Mouse (Mus musculus) retina, adult 2 months (tissue): Measurements from ENCODE around the gene Foxj1.

Source experiments
- DNase-seq: peaks from one replicate; pipeline ENCODE4 v3.0.0-alpha.2; 2012; ENCODE audit warnings: low read depth, low spot score

Gene Foxj1

DNA sequence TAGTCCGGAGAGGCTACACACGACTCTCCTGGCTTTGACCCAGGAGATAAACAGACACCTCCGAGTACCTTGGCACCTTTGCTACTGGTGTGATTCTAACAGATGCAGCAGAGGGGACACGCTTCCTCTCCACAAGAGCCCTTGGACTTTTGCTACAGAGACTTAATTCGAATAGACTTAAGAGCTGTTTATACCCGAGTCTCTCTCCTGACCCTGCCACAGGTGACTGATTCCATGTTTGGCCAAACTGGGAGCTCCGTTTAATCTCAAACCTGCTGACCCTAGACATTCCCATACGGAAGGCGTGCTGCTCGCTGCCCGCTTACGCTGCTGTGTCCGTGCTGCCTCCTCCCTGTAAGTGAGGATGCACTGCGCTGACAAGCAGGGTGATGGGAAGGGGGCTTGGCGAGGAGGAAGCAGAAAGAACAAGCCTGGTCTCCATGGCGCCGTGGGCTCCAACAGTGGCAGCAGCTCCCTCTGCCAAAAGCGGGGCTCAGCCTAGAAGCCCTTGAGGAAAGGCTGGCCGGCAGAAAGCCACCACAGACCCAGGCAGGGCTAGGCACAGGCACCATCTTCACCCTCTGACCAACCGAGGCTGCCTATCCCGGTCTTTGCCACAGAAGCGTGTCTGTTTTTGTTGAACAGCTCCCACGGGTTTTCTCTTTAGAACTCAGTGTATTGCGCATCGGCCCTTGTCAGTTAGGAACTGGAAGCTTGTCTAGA lies 7.0 kb upstream of the Foxj1 start:
- DNase-seq = no peak

- DNase-seq = no peak
Observed at GRCm38 (mm10) chr11:116337531-116337930, 2.3 kb upstream of the Foxj1 start.

- no peak for DNase-seq
Observed at GRCm38 (mm10) chr11:116337000-116337399, 1.8 kb upstream of the Foxj1 start.

- DNase-seq = no peak
Observed at GRCm38 (mm10) chr11:116336393-116336792, 1.2 kb upstream of the Foxj1 start.

- DNase-seq = no peak
Observed at GRCm38 (mm10) chr11:116334417-116334782, 799 bp downstream of the Foxj1 start.

DNA sequence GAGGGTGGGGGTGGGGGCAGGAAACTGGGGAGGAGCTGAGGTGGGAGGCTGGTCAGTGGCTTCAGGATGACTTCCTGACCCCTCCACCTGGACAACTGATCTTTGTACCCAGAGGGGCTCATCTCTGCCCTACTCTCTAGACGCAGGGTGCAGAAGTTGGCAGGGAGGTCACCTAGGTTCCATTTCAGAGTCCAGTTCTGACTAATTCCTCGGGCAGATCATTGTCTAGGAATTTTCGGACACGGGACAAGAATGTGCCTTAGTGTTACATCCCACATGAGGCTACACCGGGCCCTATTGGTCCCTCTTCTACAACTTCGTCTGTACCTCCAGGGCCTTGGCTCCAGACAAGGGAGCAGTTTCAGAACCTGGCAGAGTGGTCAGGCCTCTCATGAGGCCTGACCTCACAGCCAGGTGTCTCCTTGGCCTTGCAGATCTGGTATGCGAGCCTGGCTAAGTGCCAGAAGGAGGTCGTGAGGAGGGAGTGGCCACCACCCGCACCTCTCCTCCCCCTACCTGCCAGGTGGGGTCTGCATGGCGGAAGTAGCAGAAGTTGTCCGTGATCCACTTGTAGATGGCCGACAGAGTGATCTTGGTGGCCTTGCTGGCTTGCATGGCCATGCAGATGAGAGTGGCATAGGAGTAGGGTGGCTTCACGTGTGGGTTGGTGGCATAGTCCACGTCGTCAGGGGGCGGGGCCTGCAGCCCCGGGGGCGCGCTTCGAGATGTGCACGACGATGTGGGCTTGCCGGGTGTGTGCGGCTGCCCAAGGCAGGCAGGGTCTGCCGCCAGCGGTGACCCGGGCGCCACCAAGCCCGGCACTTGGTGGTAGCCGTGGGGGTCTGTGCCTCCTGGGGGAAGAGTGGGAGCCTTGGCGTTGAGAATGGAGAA lies 1.4 kb downstream of the Foxj1 start:
- DNase-seq = no peak

DNA sequence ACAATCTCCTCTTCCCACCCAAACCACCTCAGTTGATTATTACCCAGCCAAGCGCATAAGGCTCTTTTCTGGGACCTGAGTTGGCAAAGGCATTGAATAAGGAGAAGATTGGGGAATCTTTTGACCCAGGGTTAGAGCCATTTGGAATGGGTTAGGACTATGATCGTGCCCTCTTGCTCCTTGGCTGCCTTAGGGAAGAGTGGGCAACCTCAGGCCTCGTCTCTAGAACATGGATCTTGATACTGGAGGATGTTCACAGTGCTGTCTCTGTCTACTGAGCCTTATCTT lies 2.3 kb downstream of the Foxj1 start:
- DNase-seq = no peak

DNA sequence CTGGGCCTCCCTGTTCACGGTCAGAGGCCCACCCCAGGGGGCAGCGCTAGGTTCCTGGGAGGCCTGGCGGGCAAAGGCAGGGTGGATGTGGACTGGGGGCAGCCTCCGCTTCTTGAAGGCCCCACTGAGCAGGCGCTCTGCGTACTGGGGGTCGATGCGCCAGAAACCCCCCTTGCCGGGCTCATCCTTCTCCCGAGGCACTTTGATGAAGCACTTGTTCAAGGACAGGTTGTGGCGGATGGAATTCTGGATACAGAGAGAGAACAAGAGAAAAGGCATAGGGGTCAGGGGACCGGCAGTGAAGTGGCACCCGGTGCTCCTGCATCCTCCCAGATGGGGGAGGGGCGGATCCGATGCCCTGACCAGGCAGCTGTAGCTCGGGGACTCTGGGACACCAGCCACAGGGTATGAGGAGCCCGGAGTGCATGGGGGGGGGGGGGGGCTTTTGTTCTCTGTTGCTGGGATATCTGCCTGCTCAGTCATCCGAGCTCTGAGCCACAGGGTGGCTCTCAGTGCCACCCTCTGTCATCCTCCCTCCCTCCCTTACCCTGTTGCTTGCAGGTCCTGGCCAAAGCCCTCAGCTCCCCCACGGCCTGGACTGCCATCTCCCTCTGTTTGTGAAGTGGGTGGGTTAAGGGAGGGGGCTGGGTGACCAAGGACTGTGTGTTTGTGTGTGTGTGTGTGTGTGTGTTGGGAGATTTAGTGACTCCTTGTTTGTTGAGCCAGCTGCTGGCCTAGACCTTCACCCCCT lies 2.8 kb downstream of the Foxj1 start:
- no peak for DNase-seq

DNA sequence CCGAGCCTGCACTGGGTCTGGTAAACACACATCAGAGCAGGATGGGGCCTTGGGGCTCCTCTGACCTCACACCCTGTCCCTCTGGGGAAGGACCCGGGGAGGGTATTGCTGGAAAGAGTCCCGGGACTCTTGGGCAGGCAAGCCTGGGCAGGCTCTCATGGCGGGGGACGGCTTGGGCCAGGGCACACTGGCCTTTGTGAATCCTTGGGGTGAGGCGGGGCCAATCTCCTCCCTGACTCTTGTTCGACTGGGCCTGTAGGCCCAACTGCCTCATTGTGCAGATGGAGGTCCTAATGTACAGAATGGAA lies 5.0 kb downstream of the Foxj1 start:
- no peak for DNase-seq

DNA sequence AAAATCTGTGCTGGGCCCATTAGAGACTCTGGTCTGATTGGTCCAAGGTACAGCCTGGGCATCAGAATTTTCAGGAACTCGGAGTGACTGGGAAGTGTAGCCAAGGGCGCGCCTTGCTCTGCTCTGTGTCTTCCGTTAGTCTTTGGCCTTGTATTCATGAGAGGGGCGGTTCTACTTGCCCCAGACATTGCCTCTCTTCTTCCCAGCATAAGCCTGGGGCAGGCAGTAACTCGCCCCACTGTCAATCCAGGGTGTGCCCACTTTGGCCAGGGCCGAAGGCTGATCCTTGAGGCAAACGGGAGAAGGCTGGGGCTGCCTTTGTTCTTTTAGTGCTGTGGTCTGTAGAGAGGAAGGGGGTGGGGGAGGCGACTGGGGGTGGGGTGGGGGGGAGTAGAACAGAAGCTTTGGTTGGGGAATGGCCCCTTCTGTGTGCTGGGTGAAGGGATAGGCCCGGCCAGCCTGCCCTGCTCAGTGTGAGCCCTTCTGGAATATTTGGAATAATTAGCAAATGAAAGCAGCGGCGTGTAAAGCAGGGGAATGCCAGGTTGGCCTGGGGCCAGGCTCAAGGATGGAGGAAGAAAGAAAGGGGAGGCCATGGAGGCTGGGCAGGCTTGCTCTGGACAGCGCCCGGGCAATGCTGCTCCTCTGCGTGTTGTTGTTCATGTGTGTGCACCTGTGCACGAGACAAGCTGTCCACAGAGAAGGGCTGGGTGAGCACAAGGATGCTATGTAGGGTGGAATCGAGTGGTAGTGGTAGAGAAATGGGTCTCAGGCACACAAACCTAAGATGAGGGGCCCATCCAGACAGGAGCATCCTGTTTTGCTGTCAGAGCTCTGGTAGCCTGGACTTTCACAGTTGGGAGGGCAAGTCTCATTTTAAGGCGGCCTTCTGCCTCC lies 5.6 kb downstream of the Foxj1 start:
- no peak for DNase-seq

DNA sequence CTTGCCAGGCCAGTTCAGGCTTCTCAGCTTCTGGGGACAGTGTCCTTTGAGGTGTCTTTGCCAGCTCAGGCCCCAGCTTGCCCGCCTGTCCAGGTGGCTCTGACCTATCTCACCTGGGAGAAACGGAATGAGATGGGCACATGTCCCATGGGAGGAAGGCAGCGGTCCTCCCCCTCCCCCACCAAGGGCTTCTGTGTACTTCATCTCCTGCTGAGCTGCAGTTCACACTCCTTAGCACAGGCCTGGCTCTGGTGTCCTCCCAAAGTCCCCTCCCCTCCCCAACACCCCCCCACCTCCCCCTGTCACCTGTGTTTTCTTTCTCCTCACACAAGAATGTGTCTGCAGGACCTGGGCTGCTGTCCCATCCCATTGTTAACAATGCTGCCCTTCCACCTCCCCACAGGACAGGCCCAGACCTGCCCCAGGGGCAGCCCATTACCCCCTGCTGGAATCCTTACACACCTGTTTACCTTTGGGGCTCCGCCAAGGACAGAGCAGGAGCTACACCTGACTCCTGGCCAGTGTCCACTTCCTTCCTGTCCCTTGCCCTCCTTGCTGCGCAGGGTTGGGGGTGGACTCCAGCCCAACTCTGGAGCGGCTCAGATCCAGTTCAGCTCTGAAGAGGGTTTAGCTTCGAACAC lies 8.1 kb downstream of the Foxj1 start:
- no peak for DNase-seq

DNA sequence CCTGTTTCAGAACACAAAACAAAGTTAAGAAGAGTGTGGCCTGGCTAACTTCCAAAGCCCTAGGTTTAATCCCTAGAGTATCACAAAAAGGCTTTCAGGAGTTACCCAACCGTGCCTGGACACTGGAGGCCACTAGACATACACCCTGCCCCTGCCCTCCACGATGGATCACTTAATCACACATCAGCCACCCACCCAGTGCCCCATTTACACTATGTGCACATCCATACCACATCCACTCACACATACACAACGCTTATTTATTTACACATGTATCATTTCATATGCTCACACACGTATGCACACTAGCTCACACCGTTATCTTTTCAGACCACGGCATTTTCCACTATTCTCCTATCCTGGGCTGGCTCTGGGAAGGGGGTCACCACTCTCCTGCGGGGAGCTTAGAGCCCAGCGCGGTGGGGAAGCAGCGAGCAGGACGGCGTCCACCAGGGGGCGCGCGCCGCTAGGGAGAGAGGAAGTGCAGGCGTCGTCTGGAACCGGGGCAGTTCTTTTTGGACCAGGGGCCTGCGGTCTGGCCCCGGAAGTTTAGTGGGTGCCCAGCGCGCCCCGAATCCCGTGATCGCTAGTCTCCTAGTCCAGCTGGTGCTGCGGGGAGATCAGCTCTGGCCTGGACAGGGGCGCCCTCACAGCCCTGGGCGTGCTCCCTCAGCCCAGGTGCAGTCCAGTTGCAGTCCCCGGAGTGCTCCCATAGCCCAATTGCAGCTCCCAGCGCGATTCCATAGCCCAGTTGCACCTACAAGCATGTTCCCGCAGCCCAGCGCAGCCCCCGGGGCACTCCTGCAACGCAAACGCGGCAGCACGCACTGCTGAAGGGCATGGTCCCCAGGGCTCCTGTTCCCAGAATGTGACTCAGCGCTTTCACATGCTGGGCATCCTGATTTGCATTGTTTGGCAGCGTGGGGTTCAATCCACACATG lies 16.2 kb downstream of the Foxj1 start:
- DNase-seq = peak; percentile 59

DNA sequence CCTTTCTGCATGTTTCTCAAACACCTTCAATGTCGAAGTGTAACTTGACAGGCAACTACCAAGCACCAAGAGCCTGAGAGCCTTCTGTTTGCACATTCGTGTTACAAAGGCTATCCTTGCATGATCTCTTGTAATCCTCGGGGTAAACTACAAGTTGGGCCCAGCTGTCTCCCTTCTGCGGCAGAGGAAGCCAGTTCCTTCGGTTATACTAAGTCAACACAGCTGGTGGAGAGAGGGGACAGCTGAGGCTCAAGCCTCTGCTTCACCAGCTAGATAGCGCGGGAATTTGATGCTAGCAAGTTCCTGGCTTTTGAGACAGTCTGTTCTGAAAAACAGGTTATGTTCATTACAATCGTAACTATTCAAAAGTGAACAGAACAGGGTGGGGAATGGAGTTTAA lies 22.8 kb downstream of the Foxj1 start:
- no peak for DNase-seq

- no peak for DNase-seq
Observed at GRCm38 (mm10) chr11:116311169-116311568, 24.0 kb downstream of the Foxj1 start.

DNA sequence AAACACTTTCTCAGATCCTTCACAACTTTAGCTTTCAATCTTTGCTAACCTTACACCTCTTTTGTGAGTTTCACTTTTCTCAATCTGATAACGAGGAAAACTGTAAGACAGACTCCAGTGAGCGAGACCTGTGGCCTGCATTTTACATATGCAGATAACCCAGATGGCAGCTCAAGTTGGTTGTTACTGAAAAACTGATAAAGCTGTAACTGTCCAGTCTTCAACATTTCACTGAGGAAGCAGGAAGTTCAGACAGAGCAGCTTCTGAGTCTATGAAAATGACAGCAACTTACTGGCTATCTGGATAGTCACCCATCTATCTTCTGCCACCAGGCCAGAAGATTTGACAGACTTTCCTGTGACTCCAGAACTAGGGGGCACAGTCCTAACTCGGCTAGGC lies 25.6 kb downstream of the Foxj1 start:
- no peak for DNase-seq

DNA sequence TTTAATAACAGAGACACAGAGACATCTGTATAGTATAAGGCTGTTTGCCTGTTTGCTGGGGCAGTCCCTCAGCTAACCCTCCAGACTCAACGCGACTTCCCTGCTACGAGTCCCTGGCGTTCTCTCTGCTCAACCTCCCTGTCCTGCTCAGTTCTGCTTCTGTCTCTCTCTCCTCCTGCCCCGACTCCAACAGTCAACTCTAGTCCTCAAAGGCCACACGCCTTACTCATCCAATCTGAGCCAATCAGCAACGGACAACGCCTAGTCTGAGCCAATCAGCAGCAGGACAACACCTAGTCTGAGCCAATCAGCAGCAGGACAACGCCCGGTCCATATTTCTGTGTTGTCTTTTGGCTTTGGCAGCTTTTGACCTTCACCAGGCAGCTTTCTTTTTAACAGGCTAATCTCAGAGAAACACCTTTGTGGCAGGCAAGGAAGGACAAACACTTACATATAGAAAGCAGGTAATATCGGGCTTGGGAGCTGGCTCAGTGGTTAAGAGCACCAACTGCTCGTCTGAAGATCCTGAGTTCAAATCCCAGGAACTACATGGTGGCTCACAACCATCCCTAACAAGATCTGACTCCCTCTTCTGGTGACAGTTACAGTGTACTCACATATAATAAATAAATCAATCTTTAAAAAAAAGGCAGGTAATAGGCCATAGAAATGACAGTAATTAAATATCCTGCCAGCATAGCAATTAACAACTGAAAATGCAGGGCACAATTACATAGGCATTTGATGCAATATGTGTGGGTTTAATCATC lies 27.3 kb downstream of the Foxj1 start:
- no peak for DNase-seq

DNA sequence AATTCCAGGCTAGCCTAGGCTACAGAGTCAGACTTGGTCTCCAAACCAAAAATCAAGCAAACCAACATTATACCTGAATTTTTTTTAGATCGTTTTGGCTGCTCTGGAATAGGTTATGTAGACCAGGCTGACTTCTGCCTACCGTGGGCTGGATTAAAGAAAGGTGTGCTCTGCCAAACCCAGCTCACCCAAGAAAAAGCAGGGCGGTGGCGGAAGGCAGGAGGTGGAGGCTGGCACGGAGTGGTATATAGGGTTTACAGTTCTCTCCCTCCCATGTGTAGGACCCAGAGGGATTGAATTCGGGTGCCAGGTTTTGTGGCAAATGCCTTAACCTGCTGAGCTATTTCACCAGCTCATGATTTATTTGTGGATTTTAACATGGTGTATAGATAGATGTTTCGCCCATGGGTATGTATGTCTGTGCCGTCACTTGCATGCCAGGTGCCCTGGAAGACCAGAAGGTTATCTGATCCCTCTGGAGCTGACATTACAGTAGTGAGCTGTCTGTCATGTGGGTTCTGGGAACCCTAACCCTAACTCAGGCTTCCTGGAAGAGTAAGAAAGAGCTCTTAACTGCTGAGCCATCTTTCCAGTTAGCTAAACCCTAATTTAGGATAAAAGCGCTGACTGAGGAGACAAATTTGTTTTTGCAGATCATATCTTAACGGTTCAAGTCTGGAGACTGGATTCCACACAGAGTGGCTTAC lies 28.0 kb downstream of the Foxj1 start, which contains the start of gene Exoc7:
Exoc7 (minus strand) TSS at position 215 of the 707 bp plus-strand sequence.
- no peak for DNase-seq

GRCm38 (mm10) chr11:116306126-116306982 lies 28.8 kb downstream of the Foxj1 start:
- peak; percentile 86 for DNase-seq
